Mouse (Mus musculus) v-Abl transformed pro-B cells (cell line): ENCODE data around the gene Satb1.

Source experiments
- in situ Hi-C, 2 experiments: fragments of 400-800 bp; cut with MboI; formaldehyde crosslinking; loops; one replicate each; pipeline ENCODE4 v1.15.1; 2025; ENCODE audit not compliant: unreplicated experiment in 2 of 2

Gene Satb1

GRCm38 (mm10) chr17:51832900-51833577 is at the start of gene Satb1:
Satb1 (minus strand) TSS chr17:51833290.
- in situ Hi-C loops: loop anchor here (10.0 to 25.0 kb wide), 2 partner anchors 129 to 622 kb away; no protein-coding TSS in a partner anchor

GRCm38 (mm10) chr17:51882566-51882965 is 49.5 kb upstream of the Satb1 start:
- in situ Hi-C loops: no loop called here

- in situ Hi-C loops: no loop called here
Observed at GRCm38 (mm10) chr17:51880895-51881622, 48.0 kb upstream of the Satb1 start.

- in situ Hi-C loops: no loop called here
Observed at GRCm38 (mm10) chr17:51880221-51880620, 47.1 kb upstream of the Satb1 start.

DNA sequence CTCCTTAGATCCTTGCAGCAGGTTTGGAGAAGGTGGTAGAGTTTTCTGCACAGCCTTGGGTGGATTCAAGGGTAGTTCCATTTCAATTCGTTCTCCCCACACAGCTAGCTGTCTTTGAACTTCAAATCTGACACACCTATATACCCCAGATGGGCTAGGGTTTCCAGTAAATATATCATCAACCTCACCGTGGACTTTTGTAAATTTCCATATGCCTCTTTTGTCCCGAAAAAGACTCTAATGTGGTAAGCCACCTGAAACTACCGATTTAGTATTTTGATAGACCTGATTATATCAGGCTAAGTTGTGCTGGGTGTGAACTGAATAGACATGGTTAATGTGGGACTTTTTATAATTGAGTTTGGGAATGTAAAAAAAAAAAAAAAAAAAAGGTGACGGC is 46.6 kb upstream of the Satb1 start:
- in situ Hi-C loops: no loop called here

DNA sequence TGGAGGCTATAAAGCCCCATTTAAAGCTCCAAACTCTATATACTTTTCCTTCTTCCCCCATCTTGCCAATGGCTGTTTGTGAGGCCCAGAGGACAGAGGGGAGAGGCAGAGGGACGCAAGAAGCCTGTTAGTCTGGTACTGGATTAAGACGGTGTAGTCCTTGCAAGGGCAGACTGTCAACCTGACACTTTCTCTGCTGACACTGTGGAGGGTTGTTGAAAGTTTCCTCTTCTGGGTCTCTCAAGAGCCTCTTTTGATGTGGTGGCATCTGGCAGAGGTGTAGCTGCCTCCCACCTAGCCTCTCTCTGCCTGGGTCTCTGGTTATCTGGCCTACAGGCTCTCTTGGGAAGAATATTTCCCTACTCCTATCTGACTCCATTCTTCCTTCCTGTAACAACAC is 46.1 kb upstream of the Satb1 start:
- in situ Hi-C loops: no loop called here

DNA sequence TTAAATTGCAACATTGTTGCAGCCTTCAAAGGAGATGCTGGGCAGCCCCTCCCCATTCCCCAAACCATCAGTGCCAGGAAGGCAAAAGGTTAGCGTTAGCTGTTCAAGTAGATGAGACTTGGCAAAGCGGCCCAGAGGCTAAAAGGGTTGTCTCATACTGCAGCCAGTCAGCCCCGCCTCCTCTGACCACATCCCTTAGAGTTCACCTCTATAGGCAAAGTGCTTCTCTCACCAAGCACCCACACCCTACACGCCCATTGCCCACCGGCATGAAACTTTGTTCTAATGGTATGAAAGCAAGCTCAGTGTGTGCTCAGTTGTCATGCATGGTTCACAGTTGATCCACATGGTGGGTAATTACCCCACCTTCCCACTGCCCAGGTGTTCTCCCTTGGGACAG is 43.4 kb upstream of the Satb1 start:
- in situ Hi-C loops: no loop called here

DNA sequence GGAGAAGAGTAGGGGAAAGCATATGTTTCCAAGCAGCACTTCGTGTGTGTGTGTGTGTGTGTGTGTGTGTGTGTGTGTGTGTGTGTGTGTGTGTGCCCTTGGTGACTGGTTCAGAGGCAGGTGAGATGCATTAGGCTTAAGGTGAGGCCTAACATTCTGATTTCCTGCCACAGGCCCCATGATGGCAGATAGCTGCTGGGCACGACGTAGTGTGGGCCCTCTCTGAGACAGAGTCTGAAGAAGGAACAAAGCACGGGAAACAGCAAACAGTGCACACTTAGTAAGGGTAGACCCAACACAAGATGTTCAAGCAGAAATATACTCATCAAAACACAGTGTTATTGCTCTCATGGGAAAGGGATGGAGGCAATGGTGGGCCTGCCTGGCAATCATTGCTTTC is 24.5 kb upstream of the Satb1 start:
- in situ Hi-C loops: no loop called here

- in situ Hi-C loops: no loop called here
Observed at GRCm38 (mm10) chr17:51856332-51856731, 23.2 kb upstream of the Satb1 start.

DNA sequence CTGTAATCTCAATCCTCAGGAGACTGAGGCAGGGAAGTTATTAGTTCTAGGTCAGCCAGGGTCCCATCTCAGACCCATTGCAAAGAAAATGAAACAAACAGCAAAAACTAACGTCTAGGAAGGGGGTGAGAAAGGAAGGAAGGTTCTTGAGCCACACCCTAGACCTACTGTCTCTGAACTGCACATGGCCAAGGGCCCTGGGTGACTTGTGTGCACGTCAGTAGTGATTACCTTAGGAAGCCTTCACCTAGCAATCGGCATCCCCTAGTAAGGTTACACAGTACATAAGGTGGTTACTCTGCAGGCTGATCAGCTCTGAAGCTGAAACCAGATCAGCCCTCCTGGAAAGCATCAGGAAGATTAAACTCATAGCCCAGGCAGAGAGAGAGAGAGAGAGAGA is 22.2 kb upstream of the Satb1 start:
- in situ Hi-C loops: no loop called here

GRCm38 (mm10) chr17:51853952-51854351 is 20.9 kb upstream of the Satb1 start:
- in situ Hi-C loops: no loop called here

- in situ Hi-C loops: loop anchor here in 1 of 2 experiments (25.0 kb wide), 1 partner anchor 122 kb away; no protein-coding TSS in a partner anchor
Observed at GRCm38 (mm10) chr17:51840596-51840995, 7.5 kb upstream of the Satb1 start.

DNA sequence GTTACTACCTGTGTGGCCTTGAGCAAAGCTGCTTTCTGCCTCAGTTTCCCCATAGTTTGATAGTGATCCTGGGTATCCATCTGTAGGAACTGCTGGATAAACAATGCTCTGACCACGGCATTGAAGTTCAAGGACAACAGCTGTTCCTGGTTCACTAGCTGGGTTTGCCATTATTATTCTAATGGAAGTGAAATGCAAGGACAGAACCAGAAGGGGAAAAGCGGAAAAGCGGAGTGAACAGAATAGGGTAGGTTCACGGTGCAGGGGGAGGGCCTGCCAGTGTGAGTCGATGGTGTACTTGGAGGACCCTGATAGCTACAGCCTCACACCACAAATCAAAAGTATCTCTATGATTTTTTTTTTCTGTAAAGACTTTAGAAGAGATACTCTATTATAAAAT is 6.4 kb upstream of the Satb1 start:
- in situ Hi-C loops: loop anchor here (5.0 to 25.0 kb wide), 3 partner anchors 123 to 615 kb away; no protein-coding TSS in a partner anchor

DNA sequence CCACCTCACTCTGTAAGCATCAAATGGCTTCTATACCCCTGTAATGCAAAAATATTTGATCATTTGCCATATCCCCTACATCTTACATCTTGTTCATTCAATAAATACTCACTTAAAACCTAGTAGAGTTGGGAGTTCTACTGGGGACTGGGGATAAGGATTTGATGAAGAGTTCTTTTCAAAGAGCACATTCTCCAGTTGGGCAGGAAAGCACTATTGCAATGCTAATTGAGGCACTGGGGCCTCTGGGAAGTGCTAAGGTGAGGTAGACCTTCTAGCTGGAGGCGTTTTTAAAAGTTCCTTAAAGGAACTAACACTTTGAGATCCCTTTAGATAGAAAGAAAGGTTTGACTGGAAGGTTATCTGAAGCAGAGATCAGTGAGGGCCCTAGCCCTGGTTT is 3.8 kb upstream of the Satb1 start:
- in situ Hi-C loops: loop anchor here (5.0 to 25.0 kb wide), 3 partner anchors 125 to 618 kb away; no protein-coding TSS in a partner anchor

DNA sequence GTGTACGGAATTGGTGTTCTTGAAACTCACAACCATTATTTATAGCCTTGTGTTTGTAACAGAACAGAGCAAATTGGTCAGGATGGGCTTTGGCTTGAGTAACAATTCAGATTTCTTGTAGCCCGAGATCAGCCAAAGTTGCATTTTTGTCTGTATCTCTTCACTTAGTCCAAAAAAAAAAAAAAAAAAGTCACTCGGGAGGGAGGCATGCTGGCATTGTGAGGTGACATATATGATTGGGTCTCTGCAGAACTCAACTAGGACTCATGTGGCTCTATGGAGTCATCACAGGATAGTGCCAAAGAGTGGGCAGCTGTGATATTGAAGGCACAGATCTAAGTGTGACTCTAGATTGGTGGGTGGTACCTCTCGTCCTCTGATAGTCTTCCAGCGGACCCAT is 3.2 kb upstream of the Satb1 start:
- in situ Hi-C loops: loop anchor here (5.0 to 25.0 kb wide), 3 partner anchors 126 to 619 kb away; no protein-coding TSS in a partner anchor

DNA sequence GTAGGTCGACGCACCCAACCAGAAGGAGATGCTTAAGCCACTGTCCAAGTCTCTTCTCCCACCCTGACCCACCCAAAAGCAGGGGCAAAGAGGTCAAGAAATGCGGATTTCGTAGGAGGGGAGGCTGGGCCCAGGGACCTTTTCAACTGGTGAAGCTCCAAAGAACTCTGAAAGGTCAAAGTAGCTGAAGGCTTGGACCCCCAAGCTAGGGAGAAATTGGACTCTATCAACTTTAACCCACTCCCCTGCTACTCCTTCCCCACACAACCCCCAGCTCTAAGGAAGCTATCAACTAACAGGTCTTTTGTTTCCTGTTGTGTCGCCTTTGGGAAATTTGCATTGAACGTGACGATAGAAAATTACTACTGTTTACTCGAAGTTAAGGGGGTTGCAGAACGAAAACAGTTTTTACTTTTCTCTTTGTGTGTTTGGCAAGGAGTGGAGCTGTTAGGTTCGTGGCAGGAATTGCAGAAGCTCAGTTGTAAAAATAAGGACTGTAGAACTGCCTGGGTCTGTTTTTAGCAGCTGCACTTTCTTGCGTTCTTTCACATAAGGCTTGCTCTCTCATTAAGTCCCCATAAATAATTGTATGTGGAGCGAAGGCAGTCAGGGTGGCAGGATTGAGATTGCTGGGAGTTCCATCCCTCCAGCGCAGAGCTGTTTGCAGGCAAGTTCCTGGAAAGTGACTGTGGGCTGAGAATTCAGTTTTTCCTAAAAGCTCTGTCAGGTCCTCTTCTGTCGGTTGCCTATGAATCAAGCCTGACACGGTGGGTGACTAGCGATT is 680 bp upstream of the Satb1 start:
- in situ Hi-C loops: loop anchor here (10.0 to 25.0 kb wide), 2 partner anchors 129 to 621 kb away; no protein-coding TSS in a partner anchor

DNA sequence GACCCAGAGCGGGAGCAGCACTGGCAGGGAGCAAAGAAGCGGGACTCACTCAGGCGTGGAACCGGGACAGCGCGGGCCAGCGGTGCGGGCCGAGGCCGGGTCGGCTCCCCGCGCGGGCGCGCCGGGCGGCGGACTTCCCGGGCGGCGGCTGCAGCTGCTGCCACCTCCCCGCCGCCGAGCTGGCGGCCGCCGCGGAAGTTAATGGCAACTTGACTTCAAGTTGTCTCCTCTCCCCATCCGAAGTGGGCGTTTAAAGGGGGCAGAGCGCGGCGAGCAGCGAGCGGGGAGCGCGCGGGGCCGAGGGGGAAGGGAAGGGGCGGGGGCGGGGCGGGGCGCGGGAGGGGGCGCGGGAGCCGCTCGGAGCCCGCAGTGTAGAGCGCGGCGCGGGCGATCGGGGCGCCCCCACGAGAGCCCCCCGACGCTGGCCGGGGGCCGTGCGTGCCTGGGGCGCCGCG is 642 bp downstream of the Satb1 start:
- in situ Hi-C loops: loop anchor here (10.0 to 25.0 kb wide), 2 partner anchors 130 to 622 kb away; no protein-coding TSS in a partner anchor

DNA sequence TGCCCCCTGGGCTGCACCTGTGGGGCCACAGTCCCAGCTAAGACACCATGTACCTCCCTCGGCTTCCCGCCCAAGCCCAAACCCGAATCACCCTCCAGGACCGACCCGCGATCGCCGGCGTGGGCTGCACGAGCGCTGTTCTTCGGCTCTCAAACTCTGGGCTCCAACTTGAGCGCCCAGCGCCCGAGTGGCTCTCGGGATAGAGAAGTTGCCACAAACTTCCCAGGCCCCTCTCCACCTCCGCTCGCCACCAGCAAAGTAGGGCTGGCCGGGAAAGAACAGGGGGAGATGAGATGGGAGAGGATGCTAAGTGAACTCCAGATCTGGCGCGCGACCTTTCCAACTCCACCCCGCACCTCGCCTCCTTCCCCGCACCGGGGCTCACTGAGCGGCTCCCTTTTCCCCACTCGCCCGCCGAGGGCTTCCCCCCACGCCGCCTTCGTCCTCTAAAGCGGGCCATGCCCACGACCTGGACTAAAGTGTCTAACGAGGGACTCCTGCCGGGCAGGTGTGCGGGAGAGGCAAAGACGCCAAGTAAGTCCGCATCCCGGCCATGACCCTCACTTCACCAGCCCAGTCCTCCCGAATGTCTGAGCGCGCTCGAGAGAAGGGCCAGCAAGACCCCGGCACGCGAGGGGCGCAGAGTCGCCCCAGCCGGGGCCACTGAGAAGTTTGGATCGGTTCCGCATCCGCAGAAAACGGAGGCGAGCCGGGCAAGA is 1.2 kb downstream of the Satb1 start:
- in situ Hi-C loops: loop anchor here (10.0 to 25.0 kb wide), 2 partner anchors 130 to 623 kb away; no protein-coding TSS in a partner anchor

DNA sequence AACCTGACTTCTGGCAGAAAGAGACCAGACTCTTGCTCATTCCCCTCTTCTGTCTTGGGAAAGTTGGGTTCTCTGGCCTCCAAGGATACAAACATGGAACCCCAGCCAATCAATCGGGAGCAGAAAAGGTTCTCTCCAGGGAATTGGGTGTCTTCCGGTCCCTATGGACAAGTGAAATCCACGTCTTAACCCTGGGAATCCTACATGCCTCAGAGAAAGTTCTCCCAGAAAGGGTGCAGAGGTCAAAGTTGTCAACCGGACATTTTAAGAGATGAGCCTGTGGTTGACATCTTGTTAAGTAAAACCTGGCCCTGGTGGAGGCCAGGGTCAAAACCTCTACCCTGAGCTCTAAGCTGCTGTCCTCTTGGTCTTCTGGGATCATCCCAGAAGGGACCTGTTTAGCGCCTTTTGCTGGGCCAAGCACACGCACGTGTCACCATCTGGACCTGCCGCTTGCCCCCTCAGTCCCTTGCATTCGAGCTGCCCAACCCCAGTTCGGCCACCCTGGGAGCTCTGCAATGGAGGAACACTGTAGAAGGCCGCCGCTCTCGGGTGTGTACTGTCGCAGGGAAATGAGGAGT is 1.9 kb downstream of the Satb1 start:
- in situ Hi-C loops: loop anchor here (10.0 to 25.0 kb wide), 2 partner anchors 131 to 624 kb away; no protein-coding TSS in a partner anchor
